Mouse (Mus musculus): ENCODE results near the gene Ecm1. TPM values are rescaled to one million over a fixed set of nuclear protein-coding genes. Genes with fewer than 3 reads are reported as not detected.

Ecm1 gene
- total and polyA plus RNA-seq, 2 experiments from 2014 or later, result 22.9 to 55.8 TPM

DNA sequence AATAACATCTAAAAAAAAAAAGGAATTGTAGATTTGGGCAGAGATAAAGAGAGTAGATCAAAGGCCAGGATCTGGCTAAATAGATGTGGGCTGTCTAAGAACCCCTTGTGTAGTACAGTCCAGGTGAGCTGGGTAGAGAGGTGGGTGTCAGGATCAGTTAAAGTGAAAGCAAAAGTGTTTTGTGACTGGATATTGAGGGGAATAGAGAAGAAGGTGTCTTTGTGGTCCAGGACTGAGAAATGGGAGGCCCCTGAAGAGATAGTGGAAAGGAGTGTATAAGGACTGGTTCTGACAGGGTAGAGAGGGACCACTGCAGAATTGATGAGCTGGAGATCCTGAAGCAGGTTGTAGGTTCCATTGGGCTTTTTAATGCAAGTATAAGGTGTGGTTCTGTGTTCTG is 29.4 kb downstream of the Ecm1 start:
- Histone ChIP-seq H3K9me3 (replicated peaks; ENCODE audit: control insufficient read depth, low read length) (no peaks in the 10 kb centered on the region), H3K9ac (replicated peaks; ENCODE audit: low read depth, low read length) (no peak overlapping the region), H3K27ac (ENCODE audit: low read depth) (no peak overlapping the region), H3K4me2 (ENCODE audit: low read depth, low read length) (no peak overlapping the region), H3K4me1 (ENCODE audit: control insufficient read depth, insufficient read depth) (no peaks in the 10 kb centered on the region), H3K27me3 (ENCODE audit: control insufficient read depth, insufficient read depth, low read length) (no peaks in the 10 kb centered on the region), H3K4me3 (ENCODE audit: low read depth, low read length) (no peak overlapping the region), H3K36me3 (replicated peaks; ENCODE audit: control insufficient read depth, insufficient read depth, low read length) (no peaks in the 10 kb centered on the region)
- DNase-seq (ENCODE audit: low spot score) (no peak), ATAC-seq (ENCODE audit: insufficient read depth, low read depth) (no peak)
- no peak for TF ChIP-seq EP300 (IDR thresholded peaks at IDR 0.05; ENCODE audit: low read depth)
- no peak for TF ChIP-seq CTCF (IDR thresholded peaks at IDR 0.05; ENCODE audit: low read depth)

DNA sequence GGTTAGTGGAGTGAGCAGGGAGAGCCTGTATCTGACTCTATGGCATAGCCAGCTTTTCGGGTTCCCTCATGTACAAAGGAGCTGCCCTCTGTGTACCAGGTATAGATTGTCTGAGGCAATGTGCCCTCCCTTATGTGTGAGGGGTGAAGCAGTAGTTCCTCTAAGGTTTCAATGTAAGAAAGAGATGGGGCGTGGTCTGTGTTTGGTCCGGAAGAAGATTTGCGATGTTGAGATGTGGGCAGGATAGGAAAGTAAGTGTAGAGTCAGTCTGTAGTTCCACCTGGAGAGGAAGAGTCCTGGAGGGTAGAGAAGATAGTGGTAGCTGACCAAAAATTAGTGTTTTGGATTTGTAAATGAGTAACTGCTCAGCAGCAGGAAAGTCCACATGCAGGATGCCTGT is 30.3 kb downstream of the Ecm1 start:
- H3K4me1 ChIP-seq (ENCODE audit: control insufficient read depth, insufficient read depth), result no peaks in the 10 kb centered on the region
- DNase-seq (ENCODE audit: low spot score) (no peak), ATAC-seq (ENCODE audit: insufficient read depth, low read depth) (no peak)
- TF ChIP-seq CTCF (IDR thresholded peaks at IDR 0.05; ENCODE audit: low read depth) (no peak), EP300 (IDR thresholded peaks at IDR 0.05; ENCODE audit: low read depth) (no peak)
- no peak overlapping the region for H3K4me3 ChIP-seq (ENCODE audit: low read depth, low read length)
- H3K4me2 ChIP-seq (ENCODE audit: low read depth, low read length), result no peak overlapping the region
- WGBS, result 93% methylated on average over 4 of the region's 4 CpGs
- H3K27ac ChIP-seq (ENCODE audit: low read depth), result no peak overlapping the region
- no peak overlapping the region for H3K9ac ChIP-seq (replicated peaks; ENCODE audit: low read depth, low read length)
- H3K27me3 ChIP-seq (ENCODE audit: control insufficient read depth, insufficient read depth, low read length), result no peaks in the 10 kb centered on the region
- no peaks in the 10 kb centered on the region for H3K9me3 ChIP-seq (replicated peaks; ENCODE audit: control insufficient read depth, low read length)
- no peaks in the 10 kb centered on the region for H3K36me3 ChIP-seq (replicated peaks; ENCODE audit: control insufficient read depth, insufficient read depth, low read length)

GRCm38 (mm10) chr3:95707497-95707896 is 31.9 kb downstream of the Ecm1 start:
- Histone ChIP-seq H3K36me3 (replicated peaks; ENCODE audit: control insufficient read depth, insufficient read depth, low read length) (no peaks in the 10 kb centered on the region), H3K27ac (ENCODE audit: low read depth) (no peak overlapping the region), H3K27me3 (ENCODE audit: control insufficient read depth, insufficient read depth, low read length) (no peaks in the 10 kb centered on the region), H3K4me2 (ENCODE audit: low read depth, low read length) (no peak overlapping the region), H3K9ac (replicated peaks; ENCODE audit: low read depth, low read length) (no peak overlapping the region), H3K4me1 (ENCODE audit: control insufficient read depth, insufficient read depth) (no peaks in the 10 kb centered on the region), H3K4me3 (ENCODE audit: low read depth, low read length) (no peak overlapping the region), H3K9me3 (replicated peaks; ENCODE audit: control insufficient read depth, low read length) (no peaks in the 10 kb centered on the region)
- DNase-seq (ENCODE audit: low spot score) (no peak), ATAC-seq (ENCODE audit: insufficient read depth, low read depth) (no peak)
- TF ChIP-seq EP300 (IDR thresholded peaks at IDR 0.05; ENCODE audit: low read depth), result no peak
- TF ChIP-seq CTCF (IDR thresholded peaks at IDR 0.05; ENCODE audit: low read depth), result no peak
- WGBS, result 83% methylated on average over 7 of the region's 7 CpGs

- Histone ChIP-seq H3K9ac (replicated peaks; ENCODE audit: low read depth, low read length) (no peak overlapping the region), H3K4me3 (ENCODE audit: low read depth, low read length) (no peak overlapping the region), H3K27ac (ENCODE audit: low read depth) (no peak overlapping the region), H3K4me2 (ENCODE audit: low read depth, low read length) (no peak overlapping the region), H3K9me3 (replicated peaks; ENCODE audit: control insufficient read depth, low read length) (no peaks in the 10 kb centered on the region), H3K4me1 (ENCODE audit: control insufficient read depth, insufficient read depth) (peaks cover 8% of the 10 kb centered on the region), H3K36me3 (replicated peaks; ENCODE audit: control insufficient read depth, insufficient read depth, low read length) (no peaks in the 10 kb centered on the region), H3K27me3 (ENCODE audit: control insufficient read depth, insufficient read depth, low read length) (no peaks in the 10 kb centered on the region)
- ATAC-seq (ENCODE audit: insufficient read depth, low read depth) (no peak), DNase-seq (ENCODE audit: low spot score) (no peak)
- 88% methylated on average over 4 of the region's 4 CpGs for WGBS
- TF ChIP-seq CTCF (IDR thresholded peaks at IDR 0.05; ENCODE audit: low read depth), result no peak
- TF ChIP-seq EP300 (IDR thresholded peaks at IDR 0.05; ENCODE audit: low read depth), result no peak
These were observed 33.1 kb downstream of the Ecm1 start for GRCm38 (mm10) chr3:95706273-95706672.

- 83% methylated on average over 4 of the region's 4 CpGs for WGBS
These were observed 34.8 kb downstream of the Ecm1 start for GRCm38 (mm10) chr3:95704612-95705011.

DNA sequence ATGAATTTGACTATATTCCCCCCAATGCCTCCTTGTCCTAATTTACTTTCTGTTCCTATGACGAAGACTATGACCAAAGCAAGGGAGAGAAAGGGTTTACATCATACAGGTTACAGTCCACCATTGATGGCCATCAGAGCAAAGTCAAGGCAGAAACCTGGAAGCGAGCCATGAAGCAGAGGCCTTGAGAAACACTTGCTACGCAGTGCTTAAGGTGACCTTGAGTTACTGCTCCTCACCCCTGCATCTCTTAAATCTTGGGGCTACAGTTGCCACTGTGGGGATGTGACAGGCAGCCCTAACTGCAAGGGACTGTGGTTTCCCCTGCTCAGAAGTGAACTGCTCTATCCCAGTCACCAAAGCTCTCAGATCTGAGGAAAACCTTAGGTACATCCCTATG is 36.1 kb downstream of the Ecm1 start:
- Histone ChIP-seq H3K4me3 (ENCODE audit: low read depth, low read length) (no peak overlapping the region), H3K27ac (ENCODE audit: low read depth) (no peak overlapping the region), H3K4me2 (ENCODE audit: low read depth, low read length) (no peak overlapping the region), H3K4me1 (ENCODE audit: control insufficient read depth, insufficient read depth) (peaks cover 19% of the 10 kb centered on the region), H3K9me3 (replicated peaks; ENCODE audit: control insufficient read depth, low read length) (no peaks in the 10 kb centered on the region), H3K36me3 (replicated peaks; ENCODE audit: control insufficient read depth, insufficient read depth, low read length) (no peaks in the 10 kb centered on the region), H3K27me3 (ENCODE audit: control insufficient read depth, insufficient read depth, low read length) (no peaks in the 10 kb centered on the region), H3K9ac (replicated peaks; ENCODE audit: low read depth, low read length) (no peak overlapping the region)
- ATAC-seq (ENCODE audit: insufficient read depth, low read depth) (no peak), DNase-seq (ENCODE audit: low spot score) (no peak)
- no peak for TF ChIP-seq EP300 (IDR thresholded peaks at IDR 0.05; ENCODE audit: low read depth)
- no peak for TF ChIP-seq CTCF (IDR thresholded peaks at IDR 0.05; ENCODE audit: low read depth)
- 84% methylated on average over 3 of the region's 3 CpGs for WGBS

More at GRCm38 (mm10) chr3:95704612-95705011, 34.8 kb downstream of the Ecm1 start:
- Histone ChIP-seq H3K36me3 (replicated peaks; ENCODE audit: control insufficient read depth, insufficient read depth, low read length) (no peaks in the 10 kb centered on the region), H3K9ac (replicated peaks; ENCODE audit: low read depth, low read length) (no peak overlapping the region), H3K4me3 (ENCODE audit: low read depth, low read length) (no peak overlapping the region), H3K27ac (ENCODE audit: low read depth) (no peak overlapping the region), H3K4me1 (ENCODE audit: control insufficient read depth, insufficient read depth) (peaks cover 19% of the 10 kb centered on the region), H3K4me2 (ENCODE audit: low read depth, low read length) (no peak overlapping the region), H3K27me3 (ENCODE audit: control insufficient read depth, insufficient read depth, low read length) (no peaks in the 10 kb centered on the region), H3K9me3 (replicated peaks; ENCODE audit: control insufficient read depth, low read length) (no peaks in the 10 kb centered on the region)
- DNase-seq (ENCODE audit: low spot score) (no peak), ATAC-seq (ENCODE audit: insufficient read depth, low read depth) (no peak)
- no peak for TF ChIP-seq CTCF (IDR thresholded peaks at IDR 0.05; ENCODE audit: low read depth)
- no peak for TF ChIP-seq EP300 (IDR thresholded peaks at IDR 0.05; ENCODE audit: low read depth)

All from heart, postnatal 0 days (tissue).